Mouse (Mus musculus): Measurements from ENCODE around the gene Cdkal1. TPM values are rescaled to one million over a fixed set of nuclear protein-coding genes. Genes with fewer than 3 reads are reported as not detected.

Cdkal1 gene
- polyA plus RNA-seq, 1 experiment, result 1.2 TPM

DNA sequence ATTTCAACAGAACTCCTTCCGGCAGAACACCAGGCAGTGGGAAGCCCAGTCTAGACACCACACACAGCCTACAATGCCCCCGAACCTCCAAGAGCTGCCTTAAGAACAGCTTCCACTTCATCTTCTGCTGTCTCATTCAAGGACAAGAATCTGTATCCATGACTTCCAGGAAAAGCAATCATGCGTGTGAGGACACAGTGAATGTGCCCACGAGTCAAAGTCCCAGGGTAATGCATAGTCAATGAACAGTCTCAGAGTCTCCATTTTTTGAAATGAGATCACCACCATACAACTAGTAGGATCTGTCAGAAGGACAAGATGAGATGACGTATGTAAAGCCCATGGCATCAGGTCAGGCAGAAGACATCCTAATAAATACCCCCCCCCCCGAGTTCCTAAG, 51.4 kb downstream of the Cdkal1 start:
- Histone ChIP-seq H3K27me3 (ENCODE audit: control insufficient read depth, insufficient read depth, low read length) (no peaks in the 10 kb centered on the region), H3K4me1 (ENCODE audit: control insufficient read depth, insufficient read depth, insufficient read length) (no peaks in the 10 kb centered on the region), H3K36me3 (ENCODE audit: control insufficient read depth, insufficient read depth, low read length) (no peaks in the 10 kb centered on the region), H3K27ac (ENCODE audit: insufficient read depth, low read length) (no peak overlapping the region), H3K4me3 (ENCODE audit: extremely low read depth, insufficient read depth, insufficient read length) (no peak overlapping the region)
- TF ChIP-seq CTCF (IDR thresholded peaks at IDR 0.05; ENCODE audit: extremely low read depth, insufficient read depth, insufficient read length, insufficient replicate concordance) (no peak), POLR2A (IDR thresholded peaks at IDR 0.05; ENCODE audit: low read depth, low read length) (no peak)
- 92% methylated on average over 6 of the region's 6 CpGs for WGBS
- DNase-seq (ENCODE audit: low read depth in 1 of 2, low spot score in 2 of 2), result no peak

DNA sequence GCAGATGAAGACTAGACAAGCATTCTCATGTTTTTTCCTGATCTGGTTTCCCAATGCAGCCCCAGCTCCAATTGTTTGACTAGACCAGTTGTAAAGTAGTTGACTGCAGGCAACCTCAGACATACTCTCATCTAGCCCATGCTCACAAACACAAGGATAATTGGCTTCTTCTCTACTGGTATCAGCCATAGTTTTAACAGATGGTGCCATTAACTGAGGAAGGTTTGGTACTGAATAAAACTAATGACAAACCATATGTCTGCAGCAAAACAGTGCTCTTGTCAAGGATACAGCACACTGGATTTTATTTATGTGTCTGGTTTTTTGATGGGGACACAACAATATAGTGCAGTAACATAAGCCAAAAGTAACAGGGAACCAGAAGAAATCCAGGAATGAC, 52.8 kb downstream of the Cdkal1 start:
- no peak for DNase-seq (ENCODE audit: low read depth in 1 of 2, low spot score in 2 of 2)
- Histone ChIP-seq H3K4me1 (ENCODE audit: control insufficient read depth, insufficient read depth, insufficient read length) (no peaks in the 10 kb centered on the region), H3K27me3 (ENCODE audit: control insufficient read depth, insufficient read depth, low read length) (no peaks in the 10 kb centered on the region), H3K4me3 (ENCODE audit: extremely low read depth, insufficient read depth, insufficient read length) (no peak overlapping the region), H3K36me3 (ENCODE audit: control insufficient read depth, insufficient read depth, low read length) (no peaks in the 10 kb centered on the region), H3K27ac (ENCODE audit: insufficient read depth, low read length) (no peak overlapping the region)
- no peak for TF ChIP-seq CTCF (IDR thresholded peaks at IDR 0.05; ENCODE audit: extremely low read depth, insufficient read depth, insufficient read length, insufficient replicate concordance)
- no peak for TF ChIP-seq POLR2A (IDR thresholded peaks at IDR 0.05; ENCODE audit: low read depth, low read length)

- no peaks in the 10 kb centered on the region for H3K27me3 ChIP-seq (ENCODE audit: control insufficient read depth, insufficient read depth, low read length)
- DNase-seq (ENCODE audit: low read depth in 1 of 2, low spot score in 2 of 2), result no peak
- H3K4me1 ChIP-seq (ENCODE audit: control insufficient read depth, insufficient read depth, insufficient read length), result no peaks in the 10 kb centered on the region
- no peak overlapping the region for H3K4me3 ChIP-seq (ENCODE audit: extremely low read depth, insufficient read depth, insufficient read length)
- H3K36me3 ChIP-seq (ENCODE audit: control insufficient read depth, insufficient read depth, low read length), result no peaks in the 10 kb centered on the region
- H3K27ac ChIP-seq (ENCODE audit: insufficient read depth, low read length), result no peak overlapping the region
- WGBS, result 96% methylated on average over 6 of the region's 6 CpGs
- no peak for TF ChIP-seq POLR2A (IDR thresholded peaks at IDR 0.05; ENCODE audit: low read depth, low read length)
- no peak for TF ChIP-seq CTCF (IDR thresholded peaks at IDR 0.05; ENCODE audit: extremely low read depth, insufficient read depth, insufficient read length, insufficient replicate concordance)
These were observed 55.4 kb downstream of the Cdkal1 start for GRCm38 (mm10) chr13:29800078-29800477.

- DNase-seq (ENCODE audit: low read depth in 1 of 2, low spot score in 2 of 2), result no peak
- H3K36me3 ChIP-seq (ENCODE audit: control insufficient read depth, insufficient read depth, low read length), result no peaks in the 10 kb centered on the region
- TF ChIP-seq POLR2A (IDR thresholded peaks at IDR 0.05; ENCODE audit: low read depth, low read length) (no peak), CTCF (IDR thresholded peaks at IDR 0.05; ENCODE audit: extremely low read depth, insufficient read depth, insufficient read length, insufficient replicate concordance) (no peak)
- no peak overlapping the region for H3K4me3 ChIP-seq (ENCODE audit: extremely low read depth, insufficient read depth, insufficient read length)
- WGBS, result 27% methylated on average over 4 of the region's 4 CpGs
- H3K27ac ChIP-seq (ENCODE audit: insufficient read depth, low read length), result no peak overlapping the region
- no peaks in the 10 kb centered on the region for H3K27me3 ChIP-seq (ENCODE audit: control insufficient read depth, insufficient read depth, low read length)
- no peaks in the 10 kb centered on the region for H3K4me1 ChIP-seq (ENCODE audit: control insufficient read depth, insufficient read depth, insufficient read length)
These were observed 63.4 kb downstream of the Cdkal1 start for GRCm38 (mm10) chr13:29792112-29792511.

- Histone ChIP-seq H3K4me1 (ENCODE audit: control insufficient read depth, insufficient read depth, insufficient read length) (no peaks in the 10 kb centered on the region), H3K36me3 (ENCODE audit: control insufficient read depth, insufficient read depth, low read length) (no peaks in the 10 kb centered on the region), H3K4me3 (ENCODE audit: extremely low read depth, insufficient read depth, insufficient read length) (no peak overlapping the region), H3K27ac (ENCODE audit: insufficient read depth, low read length) (no peak overlapping the region), H3K27me3 (ENCODE audit: control insufficient read depth, insufficient read depth, low read length) (no peaks in the 10 kb centered on the region)
- 86% methylated on average over 6 of the region's 6 CpGs for WGBS
- DNase-seq (ENCODE audit: low read depth in 1 of 2, low spot score in 2 of 2), result no peak
- no peak for TF ChIP-seq POLR2A (IDR thresholded peaks at IDR 0.05; ENCODE audit: low read depth, low read length)
- no peak for TF ChIP-seq CTCF (IDR thresholded peaks at IDR 0.05; ENCODE audit: extremely low read depth, insufficient read depth, insufficient read length, insufficient replicate concordance)
These were observed 64.0 kb downstream of the Cdkal1 start for GRCm38 (mm10) chr13:29791439-29791838.

DNA sequence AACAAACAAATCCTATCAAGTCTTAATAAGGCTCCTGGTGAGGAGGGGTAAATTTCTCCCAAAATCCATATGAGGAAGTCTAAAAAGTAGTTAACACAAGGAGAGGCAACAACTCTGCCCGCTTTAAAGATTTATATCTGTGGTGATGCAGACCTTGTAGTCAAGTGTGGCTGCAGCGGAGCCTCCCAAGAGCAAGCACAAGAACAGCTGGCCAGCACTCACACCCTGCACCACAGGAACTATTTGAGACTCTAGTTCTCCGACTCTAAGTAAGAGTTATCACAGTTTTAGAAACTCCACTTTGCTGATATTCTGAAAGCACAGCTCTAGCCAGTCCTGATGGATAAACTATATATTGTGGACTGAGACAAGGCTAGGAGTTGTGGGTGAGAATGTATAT, 68.5 kb downstream of the Cdkal1 start:
- Histone ChIP-seq H3K27me3 (ENCODE audit: control insufficient read depth, insufficient read depth, low read length) (no peaks in the 10 kb centered on the region), H3K4me3 (ENCODE audit: extremely low read depth, insufficient read depth, insufficient read length) (no peak overlapping the region), H3K4me1 (ENCODE audit: control insufficient read depth, insufficient read depth, insufficient read length) (no peaks in the 10 kb centered on the region), H3K36me3 (ENCODE audit: control insufficient read depth, insufficient read depth, low read length) (no peaks in the 10 kb centered on the region), H3K27ac (ENCODE audit: insufficient read depth, low read length) (no peak overlapping the region)
- 76% methylated on average over 3 of the region's 3 CpGs for WGBS
- DNase-seq (ENCODE audit: low read depth in 1 of 2, low spot score in 2 of 2), result no peak
- TF ChIP-seq POLR2A (IDR thresholded peaks at IDR 0.05; ENCODE audit: low read depth, low read length) (no peak), CTCF (IDR thresholded peaks at IDR 0.05; ENCODE audit: extremely low read depth, insufficient read depth, insufficient read length, insufficient replicate concordance) (no peak)

DNA sequence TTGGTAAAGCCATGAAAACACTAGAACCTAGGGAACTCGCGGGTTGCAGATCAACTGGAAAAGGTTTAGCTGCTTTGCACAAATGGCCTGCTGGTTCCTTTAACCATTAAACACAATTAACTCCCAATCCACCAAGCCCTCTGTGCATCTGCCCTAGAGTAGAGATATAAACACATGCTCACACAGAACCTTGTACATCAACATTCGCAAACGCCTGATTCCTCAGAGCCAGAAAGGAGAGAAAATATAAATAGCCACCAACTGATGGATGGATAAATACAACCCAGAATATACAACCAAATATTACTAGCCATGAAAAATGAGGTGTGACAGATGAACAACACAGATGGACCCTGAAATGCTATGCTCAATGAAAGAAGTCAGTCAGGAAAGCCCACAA, 70.6 kb downstream of the Cdkal1 start:
- Histone ChIP-seq H3K4me1 (ENCODE audit: control insufficient read depth, insufficient read depth, insufficient read length) (peaks cover 4% of the 10 kb centered on the region; the same call in 1 of the 2 replicates), H3K4me3 (ENCODE audit: extremely low read depth, insufficient read depth, insufficient read length) (no peak overlapping the region), H3K27me3 (ENCODE audit: control insufficient read depth, insufficient read depth, low read length) (no peaks in the 10 kb centered on the region), H3K36me3 (ENCODE audit: control insufficient read depth, insufficient read depth, low read length) (no peaks in the 10 kb centered on the region), H3K27ac (ENCODE audit: insufficient read depth, low read length) (no peak overlapping the region)
- WGBS, result 96% methylated on average over 4 of the region's 4 CpGs
- TF ChIP-seq POLR2A (IDR thresholded peaks at IDR 0.05; ENCODE audit: low read depth, low read length), result no peak
- no peak for TF ChIP-seq CTCF (IDR thresholded peaks at IDR 0.05; ENCODE audit: extremely low read depth, insufficient read depth, insufficient read length, insufficient replicate concordance)
- DNase-seq (ENCODE audit: low read depth in 1 of 2, low spot score in 2 of 2), result no peak
